Mouse (Mus musculus): ENCODE results near the gene Mettl14. TPM values are rescaled to one million over a fixed set of nuclear protein-coding genes. Genes with fewer than 3 reads are reported as not detected.

The Mettl14 gene
- polyA plus RNA-seq, 2 experiments from 2014 or later, result 16.7 to 29.9 TPM

DNA sequence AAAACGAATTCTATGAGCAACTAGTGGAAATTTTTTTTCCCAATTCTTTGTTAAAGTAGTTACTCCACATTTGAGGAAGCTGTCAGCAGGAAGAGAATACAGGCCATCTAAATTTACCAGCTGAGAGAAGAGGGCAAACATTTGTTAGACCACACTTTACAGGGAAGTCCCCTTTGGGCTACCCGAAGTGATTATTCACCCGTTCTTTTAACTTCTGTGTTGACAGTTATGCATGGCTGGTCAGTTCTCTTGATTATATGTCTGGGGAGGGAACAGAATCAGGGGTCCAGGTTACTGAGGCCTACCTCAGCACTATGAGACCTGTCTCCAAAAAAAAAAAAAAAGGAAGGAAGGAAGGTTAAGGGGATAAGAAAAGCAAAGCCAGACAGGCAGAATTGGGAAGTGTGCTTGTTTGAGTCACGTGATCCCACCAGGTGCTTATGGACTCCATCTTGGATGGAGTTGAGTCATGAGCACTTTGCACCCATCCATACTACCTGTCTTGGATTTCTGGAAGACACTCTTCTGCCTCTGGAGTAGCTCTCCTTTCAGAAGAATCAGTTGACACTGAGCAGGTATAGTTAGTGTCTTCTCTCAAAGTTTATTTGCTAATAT lies 29.4 kb downstream of the Mettl14 start:
- ATAC-seq, result no peak

DNA sequence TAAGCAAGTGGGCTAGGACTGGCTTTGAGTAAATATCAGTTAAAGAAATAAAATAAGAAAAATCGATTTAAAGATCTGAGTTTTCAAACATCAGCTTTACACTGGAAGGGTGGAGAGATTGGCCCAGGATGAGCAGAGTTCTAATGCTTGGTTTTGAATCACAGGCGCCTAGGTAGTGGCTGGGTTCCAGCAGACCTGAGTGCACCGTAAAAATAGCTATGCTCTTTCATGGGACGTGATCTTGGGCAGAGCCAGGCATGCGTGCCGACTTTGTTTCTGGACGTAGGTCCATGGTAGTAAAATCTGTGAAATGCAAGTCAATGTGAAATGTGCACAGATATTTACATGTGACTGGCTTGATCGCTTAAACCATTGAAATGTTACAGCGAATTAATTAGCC lies 31.5 kb downstream of the Mettl14 start:
- ATAC-seq, result no peak

DNA sequence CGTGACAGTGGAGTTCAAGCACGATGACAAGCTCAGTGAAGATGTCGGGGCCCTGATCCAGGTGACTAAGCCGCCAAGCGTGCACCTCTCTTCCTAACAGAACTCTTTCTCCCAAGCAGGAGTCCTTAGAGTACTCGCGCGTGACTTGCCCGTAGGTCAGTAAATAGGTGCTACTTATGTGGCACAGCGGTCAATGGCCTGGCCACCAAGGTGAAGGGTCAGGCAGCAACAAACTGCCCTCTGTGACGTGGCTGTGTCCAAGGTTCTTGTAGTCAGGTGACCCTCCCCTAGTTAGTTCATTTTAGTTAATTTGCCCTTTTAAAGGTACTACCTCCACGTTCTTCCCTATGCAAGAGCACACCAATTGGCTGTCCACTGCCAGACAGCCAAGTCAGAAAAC lies 32.2 kb downstream of the Mettl14 start:
- ATAC-seq, result no peak

DNA sequence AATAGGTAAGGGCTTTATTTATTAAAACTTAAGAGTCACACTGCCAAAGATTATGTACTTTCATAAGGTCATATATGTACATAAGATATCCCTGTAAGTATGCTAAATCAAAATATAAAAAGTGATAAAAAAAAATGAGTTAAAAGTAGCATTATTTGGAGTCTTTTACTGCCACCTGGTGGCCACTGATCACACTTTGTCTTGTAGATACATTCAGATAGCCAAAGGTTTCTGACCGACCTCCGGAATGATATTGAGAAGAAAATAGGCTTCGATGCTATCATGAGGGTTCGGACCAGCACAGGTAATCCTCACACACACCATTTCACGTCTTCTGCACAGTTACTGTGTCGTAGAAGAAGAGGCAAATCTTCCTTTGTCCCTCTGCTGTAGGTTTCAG lies 32.7 kb downstream of the Mettl14 start:
- ATAC-seq, result peak; percentile 60

DNA sequence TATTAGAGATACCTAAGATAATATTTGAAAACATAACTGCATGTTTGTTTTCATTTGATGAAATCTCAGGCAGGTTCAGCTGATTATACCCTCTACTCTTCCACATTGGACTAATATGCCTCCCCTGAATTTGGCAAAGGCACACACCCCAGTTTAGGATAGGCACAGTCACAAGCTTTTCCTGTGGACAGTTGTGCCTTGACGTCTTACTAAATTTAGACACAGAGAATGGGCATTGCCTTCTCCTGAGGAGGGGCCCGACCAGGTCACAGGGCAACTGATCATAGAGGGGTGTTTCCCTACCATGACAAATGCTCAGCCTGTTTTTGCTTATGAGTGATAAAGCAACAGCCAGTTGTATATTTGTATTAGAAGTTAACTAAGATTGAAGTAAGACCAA lies 34.4 kb downstream of the Mettl14 start:
- no peak for ATAC-seq

DNA sequence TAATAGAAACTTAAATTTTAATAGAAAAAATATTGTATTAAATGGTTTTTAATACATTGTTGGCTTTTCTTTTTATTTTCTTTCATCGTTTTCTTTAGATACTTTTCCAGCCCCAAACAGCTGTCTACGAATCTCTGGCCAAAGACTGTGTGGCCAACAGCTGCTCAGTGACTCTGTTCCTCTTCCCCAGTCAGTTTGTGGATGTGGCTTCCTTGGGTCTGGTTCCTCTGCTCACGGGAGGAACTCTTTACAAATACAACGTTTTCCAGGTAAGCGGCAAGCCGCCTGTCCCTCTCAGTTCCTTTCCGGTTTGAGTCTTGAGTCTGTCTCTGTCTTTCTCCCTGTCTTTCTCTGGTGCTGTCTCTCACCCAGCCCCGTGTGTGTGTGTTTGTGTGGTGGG lies 35.3 kb downstream of the Mettl14 start:
- ATAC-seq, result no peak

DNA sequence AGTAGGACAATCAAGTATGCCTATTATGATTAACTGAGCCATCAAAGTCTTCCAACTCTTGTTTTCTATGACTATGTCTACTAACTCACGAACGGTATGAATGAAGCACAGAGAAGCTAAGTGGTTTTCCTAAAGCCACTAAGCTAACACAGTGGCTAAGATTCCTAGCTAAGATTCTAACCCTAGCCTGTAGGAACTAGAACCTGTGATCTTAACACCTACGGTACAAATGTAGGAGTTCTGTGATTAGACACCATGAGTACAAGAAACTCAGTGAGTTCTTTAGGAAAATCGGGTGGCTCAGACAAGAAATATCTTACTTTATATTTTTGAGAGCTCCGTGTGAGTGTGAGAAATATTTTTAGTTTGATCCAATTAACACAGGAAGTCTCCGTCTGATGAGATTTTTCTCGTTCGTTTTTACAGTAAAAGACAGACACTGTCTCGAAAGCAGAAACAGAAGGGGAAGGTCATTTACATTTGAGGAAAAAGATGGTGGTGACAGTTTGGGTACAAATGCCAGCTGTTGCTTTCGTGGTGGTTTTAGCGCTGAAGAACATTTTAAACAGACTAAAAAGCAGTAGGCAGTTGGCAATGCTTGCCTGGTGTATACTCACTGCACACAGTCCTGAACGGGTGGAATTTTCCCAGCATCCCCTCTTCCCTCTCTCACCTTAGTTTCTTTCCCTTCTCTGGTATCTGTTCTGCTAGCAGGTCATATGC lies 37.7 kb downstream of the Mettl14 start:
- no peak for ATAC-seq

DNA sequence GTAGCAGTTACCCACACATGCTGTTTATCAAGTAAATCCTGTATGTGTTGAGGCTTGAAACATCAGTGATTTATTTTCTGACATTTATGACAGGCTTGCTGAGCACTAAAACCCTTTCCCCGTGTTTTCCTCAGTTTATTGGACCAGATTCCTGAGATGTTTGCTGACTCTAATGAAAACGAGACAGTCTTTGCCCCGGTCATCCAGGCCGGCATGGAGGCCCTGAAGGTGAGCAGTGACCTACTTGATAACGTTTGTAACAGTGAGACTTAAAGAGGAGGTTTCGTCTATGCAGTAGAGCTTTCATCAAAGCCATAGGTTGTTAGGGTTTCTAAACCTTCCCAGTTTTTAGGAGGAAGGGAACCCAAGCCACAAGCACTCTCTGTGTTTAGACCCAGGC lies 42.2 kb downstream of the Mettl14 start:
- no peak for ATAC-seq

DNA sequence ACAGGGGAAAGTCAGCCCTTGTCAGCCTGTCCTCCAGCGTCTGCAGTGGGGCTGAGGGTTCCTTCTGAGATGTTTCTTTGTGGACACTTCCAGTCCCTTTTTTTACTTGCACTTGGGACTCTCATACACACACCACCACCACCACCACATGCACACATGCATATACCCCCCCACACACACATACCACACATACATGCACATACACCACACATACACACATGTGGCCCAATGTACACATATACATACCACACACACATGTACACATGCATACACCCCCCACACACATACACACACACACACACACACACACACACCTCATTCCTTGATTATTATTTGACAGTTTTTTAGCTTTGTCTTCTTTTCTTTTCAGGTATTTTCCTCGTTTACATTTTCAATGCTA lies 44.9 kb downstream of the Mettl14 start:
- no peak for ATAC-seq

DNA sequence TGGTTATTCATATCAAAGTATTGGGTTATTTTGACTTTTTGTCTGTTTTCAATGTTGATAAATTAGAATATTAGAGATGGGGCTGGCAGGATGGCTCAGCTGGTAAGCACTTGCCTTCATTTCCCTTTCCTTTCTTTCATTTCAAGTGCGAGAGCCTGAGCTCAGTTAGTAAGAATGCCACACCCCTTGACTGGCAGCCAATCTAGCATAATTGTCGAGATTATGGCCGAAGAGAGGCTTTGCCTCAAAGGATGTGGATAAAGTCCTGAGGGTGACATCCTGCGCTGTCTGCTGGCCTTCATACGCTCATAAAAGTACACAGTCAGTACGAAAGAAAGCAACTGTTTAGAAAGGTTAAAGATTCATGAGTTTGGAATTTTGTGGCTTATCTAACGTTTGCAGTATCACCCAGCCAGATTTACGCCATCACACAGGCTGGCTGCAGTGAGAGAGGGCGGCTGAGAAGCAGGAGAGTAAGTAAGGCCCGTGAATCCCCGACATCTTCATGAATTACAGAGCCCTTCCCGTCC lies 47.2 kb downstream of the Mettl14 start:
- ATAC-seq, result no peak

DNA sequence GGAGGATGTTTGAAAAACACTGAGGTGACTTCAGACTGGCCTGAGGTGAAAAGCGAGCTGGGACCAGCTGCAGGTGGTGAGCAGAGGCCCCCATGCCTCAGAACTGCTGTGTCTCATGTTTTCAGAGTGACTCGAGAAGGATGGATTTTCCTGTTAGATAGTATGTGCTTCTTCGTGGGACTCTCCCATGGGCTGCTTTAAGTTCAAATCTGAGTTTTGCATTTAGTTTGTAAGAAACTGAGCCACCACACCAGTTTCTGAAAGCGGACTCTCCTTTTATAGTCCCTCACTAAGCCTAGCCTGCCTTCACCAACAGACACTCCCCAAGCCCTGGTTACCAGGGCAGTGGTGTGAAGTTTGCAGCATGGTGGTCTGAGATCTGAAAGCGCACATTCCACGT lies 48.1 kb downstream of the Mettl14 start:
- ATAC-seq, result no peak

DNA sequence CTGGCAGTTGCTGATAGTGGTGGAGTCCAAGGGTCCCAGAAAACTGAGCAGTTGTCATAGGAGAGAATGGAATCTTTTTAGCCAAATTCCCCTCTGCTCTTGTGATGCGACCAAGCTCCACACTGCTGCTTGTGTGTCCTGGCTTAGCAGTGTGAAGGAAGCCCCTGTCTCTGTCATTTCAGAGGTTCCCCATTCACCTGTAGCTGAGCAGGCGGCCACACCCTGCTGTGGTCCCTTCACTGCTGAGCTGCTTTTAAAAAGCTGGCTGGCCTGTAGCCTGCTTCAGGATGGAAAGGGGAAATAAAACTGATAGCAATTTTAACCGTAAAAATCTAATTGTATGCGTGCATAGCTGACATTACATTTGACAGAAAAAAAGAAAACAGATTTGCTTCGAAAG lies 49.0 kb downstream of the Mettl14 start:
- no peak for ATAC-seq

DNA sequence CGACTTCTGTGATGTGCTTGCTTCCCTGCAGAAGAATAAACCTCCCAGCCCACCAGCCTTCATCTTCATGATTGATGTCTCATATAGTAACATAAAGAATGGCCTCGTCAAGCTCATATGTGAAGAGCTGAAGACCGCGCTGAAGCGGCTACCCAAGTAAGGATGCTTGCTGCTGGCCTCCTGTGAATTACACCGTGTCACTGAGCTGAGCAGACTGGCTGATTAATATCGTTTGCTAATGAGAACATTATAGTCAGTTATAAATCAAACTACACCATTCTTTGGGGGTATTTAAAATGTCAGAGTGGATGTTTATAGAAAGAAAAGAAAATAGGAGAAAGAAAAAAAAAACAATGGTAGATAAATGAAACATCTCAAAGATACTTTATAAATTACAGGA lies 49.5 kb downstream of the Mettl14 start:
- ATAC-seq, result no peak

DNA sequence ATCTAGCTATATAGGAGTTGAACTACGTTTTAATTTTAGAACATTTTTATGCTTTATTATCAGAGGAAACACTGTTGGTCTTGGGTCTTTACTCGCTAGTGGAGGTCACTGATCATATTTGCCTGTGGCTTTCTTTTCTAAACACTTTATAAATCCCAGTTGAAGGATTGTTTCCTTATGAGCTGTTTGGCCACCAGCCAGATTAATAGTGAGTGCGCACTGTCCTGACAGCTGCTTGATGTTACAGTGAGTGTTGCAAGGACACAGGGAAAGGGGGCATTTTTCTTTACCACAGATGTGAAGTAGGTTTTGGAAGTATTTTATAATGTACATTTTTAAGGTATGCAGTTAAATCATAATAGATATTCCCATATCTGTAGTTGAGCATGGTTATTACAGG lies 50.4 kb downstream of the Mettl14 start:
- no peak for ATAC-seq

DNA sequence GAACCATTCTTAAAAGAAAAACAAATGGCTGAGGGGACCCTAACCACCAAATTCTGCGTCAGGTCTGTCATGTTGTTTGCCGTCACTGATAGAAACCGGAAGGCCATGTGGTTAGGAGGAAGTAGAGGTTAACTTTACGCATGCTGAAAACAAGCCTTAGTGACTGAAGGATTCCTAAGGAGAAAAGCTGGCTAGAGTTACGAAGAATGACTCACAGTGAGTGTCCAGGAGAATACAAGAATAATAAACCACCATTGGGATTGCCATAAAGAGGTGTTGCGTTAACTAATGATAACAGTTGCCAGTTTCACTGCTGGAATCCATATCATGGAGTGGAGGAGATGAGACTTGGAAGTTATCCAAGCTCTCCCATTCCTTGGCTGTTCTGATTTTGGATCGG lies 51.0 kb downstream of the Mettl14 start:
- no peak for ATAC-seq

DNA sequence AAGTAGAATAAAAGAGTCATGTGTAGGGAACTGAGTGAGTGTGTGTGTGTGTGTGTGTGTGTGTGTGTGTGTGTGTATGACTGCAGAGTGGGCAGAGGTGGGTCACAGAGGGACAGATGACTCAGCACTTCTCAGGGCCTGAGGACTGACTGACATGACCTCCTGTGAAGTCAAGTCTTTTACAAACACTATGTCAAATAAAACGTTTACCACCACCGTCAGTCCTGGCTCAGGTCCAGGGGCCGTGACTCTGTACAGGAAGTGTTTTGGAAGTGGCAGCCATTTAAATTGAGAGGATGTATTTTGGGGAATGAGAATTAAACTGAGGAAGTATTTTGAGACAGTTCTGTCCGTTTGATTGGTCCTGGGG lies 52.9 kb downstream of the Mettl14 start:
- ATAC-seq, result no peak

DNA sequence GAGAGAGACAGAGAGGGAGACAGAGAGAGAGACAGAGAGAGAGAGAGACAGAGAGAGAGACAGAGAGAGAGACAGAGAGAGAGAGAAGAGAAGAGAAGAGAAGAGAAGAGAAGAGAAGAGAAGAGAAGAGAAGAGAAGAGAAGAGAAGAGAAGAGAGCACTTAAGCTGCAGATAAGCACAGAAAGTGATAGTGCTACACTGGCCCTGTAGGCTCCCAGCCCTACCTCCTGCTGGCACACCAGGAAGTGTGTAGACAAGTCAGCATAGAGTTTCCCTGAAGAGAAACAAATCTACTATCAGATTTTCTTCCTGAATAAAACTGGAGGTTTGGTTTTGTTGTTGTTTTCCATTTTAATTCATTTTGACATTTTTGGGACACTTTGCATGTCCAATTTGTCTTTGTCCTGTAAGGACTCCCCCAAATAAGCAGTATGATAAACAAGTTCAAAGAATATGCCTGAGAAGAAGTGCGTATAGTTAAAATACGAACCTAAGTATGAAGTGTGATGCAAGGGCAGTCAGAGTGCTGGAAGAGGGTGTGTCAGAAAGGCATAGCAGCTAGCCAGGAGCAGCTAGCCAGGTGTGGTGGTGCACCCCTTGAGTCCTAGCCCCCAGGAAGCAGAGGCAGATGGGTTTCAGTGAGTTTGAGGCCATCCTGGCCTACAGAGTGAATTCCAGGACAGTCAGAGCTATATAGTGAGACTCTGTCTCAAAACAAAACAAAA lies 53.4 kb downstream of the Mettl14 start:
- no peak for ATAC-seq

DNA sequence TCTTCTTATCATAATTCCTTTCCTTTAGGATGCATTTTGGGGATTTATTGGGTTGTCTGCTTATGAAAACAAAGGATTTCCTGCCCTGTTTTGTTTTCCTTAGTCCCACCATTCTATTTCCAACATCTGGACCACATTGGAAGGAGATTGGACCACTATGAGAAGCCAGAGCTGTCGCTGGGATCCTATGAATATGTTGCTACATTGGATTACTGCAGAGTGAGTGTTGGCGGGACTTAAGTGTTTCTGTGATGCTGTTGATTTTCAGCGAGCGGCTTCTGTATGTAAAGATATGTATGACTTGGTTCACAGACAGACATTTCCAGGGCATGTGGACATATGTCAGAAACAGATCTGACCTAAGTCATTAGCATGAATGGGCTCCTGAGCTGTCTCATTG lies 55.7 kb downstream of the Mettl14 start:
- ATAC-seq, result no peak

DNA sequence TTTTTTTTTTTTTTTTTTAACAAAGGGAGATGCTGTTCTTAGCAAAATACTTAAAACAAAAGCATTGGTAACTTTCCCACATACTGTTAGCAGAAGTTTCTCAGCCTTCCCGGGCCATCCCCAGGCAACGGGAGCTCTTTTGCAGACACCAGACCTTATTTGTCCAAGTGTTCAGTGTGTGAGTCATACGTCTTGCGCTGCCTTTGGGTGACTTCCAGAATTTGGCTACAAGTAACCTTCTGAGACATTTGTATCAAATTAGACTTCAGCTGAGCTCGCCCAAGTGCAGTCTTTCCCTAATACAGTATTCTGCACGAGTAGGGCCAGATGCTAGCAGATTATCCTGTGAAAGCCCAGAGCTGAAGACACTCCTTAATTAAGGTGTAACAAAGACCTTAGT lies 56.7 kb downstream of the Mettl14 start:
- ATAC-seq, result no peak

DNA sequence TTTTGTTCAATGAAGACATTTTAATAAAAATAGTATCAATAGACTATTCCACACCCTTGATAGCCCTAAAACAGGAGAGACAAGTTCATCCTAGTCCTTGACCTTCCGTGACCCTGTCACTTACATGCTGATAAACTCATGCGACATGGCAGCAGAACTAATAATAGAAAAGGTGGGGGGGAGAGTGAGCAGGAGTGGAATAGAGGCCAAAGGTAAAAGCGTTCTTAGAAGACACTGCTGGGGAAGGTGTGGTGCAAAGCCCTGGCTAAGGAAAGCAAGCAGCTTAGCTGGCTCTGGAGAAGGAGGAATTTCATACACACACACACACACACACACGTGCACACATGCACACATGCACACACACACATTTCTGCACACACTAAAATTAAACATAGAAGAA lies 61.6 kb downstream of the Mettl14 start:
- ATAC-seq, result no peak

DNA sequence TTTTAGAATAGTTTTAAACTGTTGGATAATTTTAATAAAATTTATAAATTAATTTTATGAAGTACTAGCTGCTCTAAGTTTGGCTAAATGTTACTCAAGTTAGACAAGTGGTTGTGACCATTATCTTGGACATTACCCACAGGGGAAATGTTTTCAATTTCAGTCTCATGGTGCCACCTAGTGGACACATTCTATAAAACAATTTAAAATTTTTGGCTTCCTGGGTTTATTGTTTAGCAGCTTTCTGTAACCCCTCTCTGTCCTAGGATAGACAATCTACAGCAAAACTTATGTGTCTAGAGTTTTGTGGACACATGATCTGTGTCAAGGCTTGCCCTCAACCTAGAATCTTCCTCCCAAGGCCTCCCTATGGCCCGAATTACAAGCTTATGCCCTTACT lies 63.8 kb downstream of the Mettl14 start:
- ATAC-seq, result peak; percentile 72

DNA sequence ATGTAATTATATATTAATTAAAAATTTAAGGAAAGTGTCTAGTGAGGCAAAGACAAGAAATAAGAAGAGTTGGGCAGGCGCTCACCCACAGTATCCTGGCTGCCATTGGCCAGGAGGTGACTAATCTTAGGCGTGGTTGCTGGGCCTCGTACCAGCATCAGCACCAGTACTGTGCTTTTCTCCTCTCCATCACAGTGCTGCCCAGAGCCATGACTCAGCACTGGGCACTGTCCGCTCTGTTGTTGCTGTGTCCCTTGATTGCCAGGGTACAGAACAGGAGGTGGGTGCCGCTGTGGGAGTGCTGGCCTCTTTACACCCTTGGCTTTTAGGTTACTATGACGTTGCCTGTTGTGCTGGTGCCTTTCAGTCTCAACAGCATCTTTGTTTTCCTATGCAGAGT lies 64.3 kb downstream of the Mettl14 start:
- peak; percentile 23 for ATAC-seq

DNA sequence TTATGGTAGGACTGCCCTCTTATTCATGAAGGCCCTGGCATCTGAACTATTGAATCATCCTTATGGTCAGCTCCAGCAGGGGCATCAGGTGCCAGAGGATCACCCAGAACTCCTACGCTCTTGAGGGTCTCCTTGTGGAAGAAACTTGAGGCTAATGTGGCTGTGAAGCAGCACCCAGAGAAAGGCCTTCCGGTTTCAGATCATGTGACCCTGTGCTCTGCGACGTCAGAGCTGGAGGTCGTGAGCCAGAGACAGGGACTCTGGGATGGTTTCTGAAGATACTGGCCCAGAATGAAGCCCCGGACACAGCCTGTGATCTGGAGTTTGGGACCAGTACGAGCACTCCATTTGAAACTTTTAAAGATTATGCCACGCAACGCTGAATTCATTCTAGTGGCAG lies 65.6 kb downstream of the Mettl14 start:
- no peak for ATAC-seq

Measured in CD4-positive, CD25-positive, alpha-beta regulatory T cell, adult 4 months (primary cell).